Mouse (Mus musculus) layer of hippocampus, adult 9-10 months (tissue): ENCODE data around the gene Ppp2r5e.
"Not testable (repeated sequence)": the region's sequence is repeated elsewhere in the genome, so short reads cannot be mapped to it uniquely, and the experiment has no call there.

Source experiments
- DNase-seq: peaks from one replicate; pipeline ENCODE4 v3.0.0; 2022; ENCODE audit warnings: low spot score

The Ppp2r5e gene

DNA sequence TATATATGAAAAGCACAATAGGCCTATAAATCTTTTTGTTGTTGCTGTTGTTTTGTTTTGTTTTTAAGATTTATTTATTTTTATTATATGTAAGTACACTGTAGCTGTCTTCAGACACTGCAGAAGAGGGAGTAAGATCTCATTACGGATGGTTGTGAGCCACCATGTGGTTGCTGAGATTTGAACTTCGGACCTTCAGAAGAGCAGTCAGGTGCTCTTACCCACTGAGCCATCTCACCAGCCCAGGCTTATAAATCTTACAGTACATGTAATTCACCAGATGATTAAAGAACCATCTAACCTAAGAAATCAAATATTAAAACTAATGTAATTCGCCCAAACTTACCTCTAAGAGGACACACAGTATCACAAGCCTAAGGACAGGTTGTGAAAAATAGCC, 103.9 kb downstream of the Ppp2r5e start:
- DNase-seq, result not testable (repeated sequence)

DNA sequence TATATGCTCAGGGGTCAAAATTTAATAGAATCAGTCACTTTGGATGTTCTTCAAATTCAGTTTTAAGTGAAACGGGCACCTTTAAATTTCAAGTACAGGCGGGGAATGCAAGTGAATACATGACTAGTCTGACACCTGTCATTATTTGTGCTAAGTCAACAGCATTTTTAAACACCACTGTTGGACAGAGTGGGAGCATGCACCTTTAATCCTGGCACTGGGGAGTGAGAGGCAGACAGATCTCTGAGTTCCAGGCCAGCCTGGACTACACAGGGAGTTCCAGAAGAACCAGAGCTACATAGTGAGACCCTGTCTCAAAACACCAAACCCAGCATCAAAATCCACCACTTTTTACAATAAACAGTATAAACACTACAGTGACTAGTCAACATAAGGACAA, 108.5 kb downstream of the Ppp2r5e start:
- DNase-seq, result no peak

DNA sequence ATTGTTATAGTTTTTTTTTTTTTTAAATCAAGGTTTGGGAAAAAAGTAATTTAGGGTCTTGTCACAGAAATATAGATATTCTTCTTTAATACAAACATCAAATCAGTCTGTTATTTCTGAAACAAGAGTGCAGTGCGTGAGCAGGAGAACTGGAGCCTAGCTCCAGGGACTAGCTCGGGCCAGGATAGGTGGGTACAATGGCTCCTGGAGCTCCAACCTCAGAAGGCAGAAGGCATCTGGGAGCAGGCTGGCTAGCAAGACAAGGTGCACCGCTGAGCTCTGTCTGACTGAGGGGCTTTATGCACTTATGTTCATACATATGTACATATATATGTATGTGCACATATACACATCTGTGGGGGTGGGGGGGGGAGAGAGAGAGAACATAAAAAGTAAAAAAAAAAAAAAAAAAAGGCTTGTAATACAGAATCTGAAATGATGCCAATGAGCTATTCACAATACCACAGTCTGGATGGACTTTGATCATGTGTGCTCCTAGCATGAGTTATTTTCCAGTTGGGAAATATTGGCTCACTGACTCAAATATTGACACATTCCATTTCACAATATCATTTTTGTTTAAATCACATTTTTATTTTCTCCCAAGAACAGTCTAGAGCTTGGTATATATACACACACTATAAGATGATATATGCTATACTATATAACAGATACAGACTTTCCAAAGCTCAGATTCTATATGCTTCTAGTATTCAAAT, 109.3 kb downstream of the Ppp2r5e start:
- no peak for DNase-seq

DNA sequence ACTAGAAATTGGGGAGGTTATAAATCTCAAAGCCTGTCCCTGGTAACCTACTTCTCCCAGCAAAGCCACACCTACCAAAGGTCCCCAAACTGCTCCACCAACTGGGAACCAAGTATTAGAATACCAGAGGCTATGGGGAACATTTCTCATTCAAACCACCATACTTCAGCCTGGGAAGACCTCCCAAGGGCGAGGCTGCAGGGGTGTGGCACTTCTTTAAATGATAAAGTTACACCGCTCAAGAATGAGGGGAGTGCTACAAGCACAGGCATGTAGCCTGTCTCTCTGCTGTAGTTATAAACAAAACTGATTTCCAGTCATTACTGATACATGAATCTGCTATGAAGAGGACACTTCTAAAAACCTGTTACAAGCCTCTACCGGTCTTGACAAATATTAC, 113.3 kb downstream of the Ppp2r5e start:
- no peak for DNase-seq

DNA sequence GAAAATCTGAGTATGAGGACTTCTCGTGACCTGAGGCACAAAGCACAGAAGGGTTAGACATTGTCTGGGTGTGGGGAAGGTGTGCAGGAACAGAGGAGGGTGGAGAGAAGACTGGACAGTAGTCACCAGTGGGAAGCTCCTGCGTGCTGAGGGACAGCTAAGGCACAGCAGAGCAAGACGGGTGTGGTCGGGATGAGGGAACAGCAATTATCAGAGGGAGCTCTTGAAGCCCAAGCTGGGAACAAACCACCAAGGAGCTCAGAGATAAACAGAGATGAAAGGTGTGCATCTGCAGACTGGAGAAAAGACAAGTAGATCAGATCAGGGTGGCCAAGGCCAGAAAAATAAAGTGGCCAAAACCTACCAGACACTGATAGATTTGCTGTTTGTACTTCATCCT, 114.0 kb downstream of the Ppp2r5e start:
- DNase-seq, result no peak

GRCm38 (mm10) chr12:75480031-75480430, 116.0 kb downstream of the Ppp2r5e start:
- no peak for DNase-seq

DNA sequence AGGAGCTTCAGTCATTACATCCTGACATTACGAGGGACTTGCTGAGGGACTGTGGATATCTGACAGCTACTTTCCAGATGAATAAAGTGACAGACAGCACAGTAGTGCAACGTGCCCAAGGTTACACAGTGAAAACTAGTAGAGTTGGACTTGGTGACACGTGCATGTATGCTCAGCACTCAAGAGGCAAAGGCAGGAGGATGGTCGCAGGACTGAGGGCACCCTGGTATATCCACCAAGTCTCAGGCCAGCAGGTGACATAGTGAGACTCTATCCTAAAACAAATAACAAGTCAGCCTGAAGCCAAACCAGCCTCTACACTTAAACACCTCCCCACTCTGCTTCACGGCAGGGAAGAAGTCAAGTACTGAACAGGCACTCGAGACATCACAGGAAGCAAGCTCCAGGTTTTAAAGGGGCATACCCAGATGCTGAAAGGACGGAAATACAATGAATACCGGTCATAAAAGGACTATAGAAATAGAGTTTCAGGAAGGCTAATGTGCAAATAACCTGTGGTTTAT, 116.6 kb downstream of the Ppp2r5e start:
- DNase-seq, result no peak

DNA sequence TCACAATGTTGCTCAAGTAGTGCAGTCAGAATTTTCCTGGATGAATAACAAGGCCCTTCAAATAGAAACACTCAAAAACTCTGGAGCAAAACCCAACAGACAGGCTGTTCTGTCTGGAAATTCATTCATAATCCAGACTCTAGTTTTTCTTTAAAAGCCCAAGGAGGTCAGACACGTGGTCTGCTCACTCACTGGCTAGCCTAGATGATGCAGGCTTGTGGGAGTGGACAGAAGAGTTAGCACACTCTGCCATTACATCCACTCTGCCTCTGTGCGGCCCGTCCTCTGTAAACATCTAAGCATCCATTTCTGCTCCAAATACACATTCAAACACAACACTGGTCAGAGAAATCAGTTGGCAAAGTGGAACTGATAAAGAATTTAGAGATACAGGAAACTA, 117.4 kb downstream of the Ppp2r5e start:
- DNase-seq, result no peak

GRCm38 (mm10) chr12:75478117-75478516, 117.9 kb downstream of the Ppp2r5e start:
- no peak for DNase-seq

GRCm38 (mm10) chr12:75473021-75473420, 123.0 kb downstream of the Ppp2r5e start:
- no peak for DNase-seq

DNA sequence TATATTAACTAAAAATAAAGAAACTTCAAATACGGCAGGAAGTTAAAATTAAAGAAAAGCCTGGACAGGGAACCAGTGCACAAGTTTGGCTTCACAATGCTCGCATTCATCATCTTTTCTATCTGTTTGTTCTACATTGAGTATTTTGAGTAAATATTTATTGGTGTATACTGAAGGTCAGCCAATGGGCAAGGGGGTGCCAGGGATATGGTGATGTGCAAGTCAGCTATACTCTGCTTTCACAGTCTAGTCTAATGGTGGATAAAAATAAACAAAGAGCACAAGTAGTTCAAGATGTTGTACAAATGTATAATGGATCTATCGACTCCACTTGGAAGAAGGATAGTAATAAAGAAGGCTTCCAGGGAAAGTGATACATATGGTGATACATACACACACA, 123.9 kb downstream of the Ppp2r5e start:
- no peak for DNase-seq

DNA sequence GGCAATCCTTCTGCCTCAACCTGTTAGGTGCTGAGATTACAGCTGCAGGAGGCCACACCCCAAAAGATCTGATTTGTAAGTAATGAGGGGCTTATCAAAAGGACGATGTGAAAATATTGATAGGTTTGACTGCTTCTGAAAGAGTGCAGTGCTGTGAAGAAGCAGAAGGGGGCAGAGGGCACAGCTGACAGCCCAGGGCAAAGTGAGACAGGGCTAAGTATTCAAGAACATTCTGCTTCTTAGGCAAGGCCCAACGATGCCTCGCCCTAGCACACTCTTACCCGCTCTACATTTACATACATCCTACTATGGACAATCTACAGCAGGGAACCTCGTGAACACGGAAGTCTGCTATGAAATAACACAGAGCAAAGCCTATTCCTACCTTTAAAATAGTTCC, 128.2 kb downstream of the Ppp2r5e start:
- DNase-seq, result no peak

DNA sequence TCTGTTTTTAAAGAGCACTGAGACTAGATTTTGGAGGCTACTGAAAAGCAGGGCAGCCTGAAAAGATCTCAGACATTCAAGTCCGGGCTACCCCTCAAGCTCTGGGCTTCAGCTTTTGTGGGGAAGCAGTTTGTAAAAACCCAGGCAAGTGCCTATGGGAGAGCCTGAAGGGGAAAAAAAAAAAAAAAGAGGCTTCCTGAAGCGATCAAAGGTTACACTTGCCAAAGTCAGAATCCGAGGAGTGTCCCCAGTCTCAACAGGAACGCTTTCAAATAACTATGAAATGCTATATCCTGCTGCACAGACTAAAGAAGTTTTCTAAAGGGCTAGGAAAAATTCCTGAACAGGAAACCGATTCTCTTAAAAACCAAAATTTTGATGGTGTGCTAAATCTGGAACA, 128.9 kb downstream of the Ppp2r5e start:
- DNase-seq, result no peak

- no peak for DNase-seq
These were observed 129.8 kb downstream of the Ppp2r5e start for GRCm38 (mm10) chr12:75466206-75466605.

GRCm38 (mm10) chr12:75464016-75464769, 131.9 kb downstream of the Ppp2r5e start:
- DNase-seq, result peak; percentile 33

DNA sequence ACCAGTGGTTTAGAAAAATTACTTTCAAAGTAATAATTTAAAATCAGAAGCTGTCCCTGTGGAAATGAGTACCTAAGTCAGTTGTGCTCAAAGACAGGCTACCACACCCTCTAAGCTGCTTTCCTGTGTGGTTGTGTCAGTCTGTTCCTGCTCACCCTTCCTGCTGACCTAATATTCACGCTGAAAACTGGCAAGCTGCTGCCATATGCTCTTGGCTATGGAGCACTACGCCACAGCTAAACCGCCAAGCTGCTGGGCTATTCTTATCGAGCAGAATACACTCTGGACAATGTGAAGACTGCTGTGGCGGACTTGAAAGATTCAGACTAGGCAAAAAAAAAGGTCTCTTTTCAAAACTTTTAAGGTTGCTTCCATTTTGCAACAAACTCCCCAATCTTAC, 135.5 kb downstream of the Ppp2r5e start:
- DNase-seq, result no peak

DNA sequence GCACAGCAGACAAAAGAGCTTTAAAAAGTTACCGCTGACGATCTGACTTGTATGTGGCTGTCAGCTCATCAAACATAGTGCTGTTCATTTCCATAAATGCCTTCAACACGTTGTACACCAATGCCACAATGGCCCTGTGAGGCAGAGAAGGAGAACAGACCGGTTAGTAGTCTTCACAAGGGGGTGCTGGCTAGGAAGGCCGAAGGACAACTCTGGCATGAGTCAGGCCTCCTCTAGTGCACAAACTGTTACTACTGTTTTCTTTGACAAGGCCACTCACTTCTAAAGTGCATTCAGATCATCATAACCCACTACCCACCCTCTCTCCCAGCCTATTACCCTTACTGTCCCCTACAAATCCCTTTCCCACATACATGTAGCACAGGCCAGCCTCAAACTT, 136.4 kb downstream of the Ppp2r5e start:
- no peak for DNase-seq

DNA sequence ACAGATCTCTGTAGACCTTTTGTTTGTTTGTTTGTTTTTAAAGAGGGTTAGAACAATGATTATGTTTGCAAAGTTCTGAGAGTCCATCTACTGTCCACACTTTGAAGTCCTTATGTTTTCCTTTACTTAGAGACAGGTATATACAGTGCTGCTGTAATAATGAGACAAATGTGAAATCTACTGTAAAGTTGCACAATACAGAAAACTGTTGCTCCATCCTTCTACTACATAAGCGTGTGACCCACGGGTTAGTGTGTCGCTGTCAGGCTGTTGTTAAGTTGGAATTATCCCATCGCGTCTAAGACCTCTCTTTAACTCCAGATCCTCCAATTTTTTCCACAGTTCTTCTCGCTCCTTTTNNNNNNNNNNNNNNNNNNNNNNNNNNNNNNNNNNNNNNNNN, 142.6 kb downstream of the Ppp2r5e start:
- DNase-seq, result no peak

DNA sequence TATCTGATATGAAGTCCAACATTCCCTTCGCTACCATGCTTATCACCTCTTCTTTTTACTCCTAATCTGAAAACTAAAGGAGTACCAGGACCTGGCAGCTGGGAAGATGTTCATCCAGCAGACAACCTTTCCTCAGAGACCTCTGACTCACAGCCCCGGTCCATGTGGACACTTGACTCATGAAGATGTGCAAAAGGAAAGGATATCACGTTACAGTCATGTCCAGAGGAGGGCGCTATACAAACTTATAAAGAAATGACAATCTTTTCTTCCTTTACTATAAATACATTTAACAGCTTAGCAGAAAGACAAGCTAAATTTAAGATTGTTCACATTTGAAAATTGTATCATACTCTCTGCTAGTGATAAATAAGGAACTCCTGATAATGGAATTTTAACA, 143.0 kb downstream of the Ppp2r5e start:
- no peak for DNase-seq

GRCm38 (mm10) chr12:75450592-75450991, 145.5 kb downstream of the Ppp2r5e start:
- no peak for DNase-seq

GRCm38 (mm10) chr12:75450011-75450410, 146.0 kb downstream of the Ppp2r5e start:
- no peak for DNase-seq

DNA sequence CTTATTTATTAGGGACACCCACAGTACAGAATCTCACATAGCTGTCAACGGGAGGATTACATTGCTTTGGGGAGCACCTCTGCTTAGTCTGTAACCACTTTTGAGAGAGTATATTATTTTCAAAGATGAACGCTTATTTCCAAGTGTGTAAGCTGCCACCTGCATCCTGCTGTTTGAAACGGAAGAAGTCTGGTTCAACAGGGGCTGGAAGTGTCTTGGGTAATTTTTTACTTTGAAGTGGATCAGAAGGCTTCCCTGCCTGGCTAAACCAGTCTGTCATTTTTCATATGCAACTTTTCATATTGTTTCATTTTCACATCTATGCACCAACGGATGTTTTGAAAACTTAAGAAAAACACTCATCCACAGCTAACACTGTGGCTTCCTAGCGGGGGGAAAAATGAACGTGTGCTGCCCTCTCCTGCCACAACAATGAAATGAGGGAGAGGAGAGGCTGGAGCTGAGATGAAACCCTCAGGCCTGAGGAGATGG, 146.5 kb downstream of the Ppp2r5e start:
- no peak for DNase-seq

DNA sequence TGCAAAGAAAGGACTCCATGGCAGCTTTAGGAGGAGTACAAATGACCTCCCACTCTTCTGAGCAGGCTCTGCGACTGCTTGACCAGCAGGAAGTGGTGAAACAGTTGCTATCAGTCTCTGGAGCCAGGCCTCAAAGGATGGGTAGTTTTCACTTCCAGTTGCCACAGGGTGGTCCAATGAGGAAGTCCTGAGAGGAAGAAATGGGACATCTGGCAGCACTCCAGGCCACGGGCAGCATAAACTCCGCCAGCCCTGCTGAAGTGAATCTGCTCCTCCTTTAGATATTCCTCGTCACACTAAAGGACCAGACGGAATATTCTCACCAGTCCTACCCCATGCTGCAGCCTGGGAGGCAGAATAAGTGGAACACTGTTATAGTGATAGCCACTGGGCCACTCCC, 147.1 kb downstream of the Ppp2r5e start:
- DNase-seq, result no peak
